Mouse (Mus musculus): ENCODE measurements at regions not wholly inside any gene's neighbourhood (a gene's known extent, or its start where the extent isn't known, plus 50 kb on each side); places are given as distances from the start of the nearest gene placed in this dataset.

- TF ChIP-seq POLR2A (IDR thresholded peaks at IDR 0.05; ENCODE audit: low read depth, low read length) (no peak), CTCF (IDR thresholded peaks at IDR 0.05; ENCODE audit: extremely low read depth, insufficient read length, insufficient replicate concordance, low read depth, low read length) (no peak)
Observed at GRCm38 (mm10) chr15:10890220-10890921, 61.8 kb upstream of the C1qtnf3 start.

Data from small intestine, adult 2 months (tissue).